14 mouse cellular contexts compared by ENCODE assay signal in the genomic region with DNA sequence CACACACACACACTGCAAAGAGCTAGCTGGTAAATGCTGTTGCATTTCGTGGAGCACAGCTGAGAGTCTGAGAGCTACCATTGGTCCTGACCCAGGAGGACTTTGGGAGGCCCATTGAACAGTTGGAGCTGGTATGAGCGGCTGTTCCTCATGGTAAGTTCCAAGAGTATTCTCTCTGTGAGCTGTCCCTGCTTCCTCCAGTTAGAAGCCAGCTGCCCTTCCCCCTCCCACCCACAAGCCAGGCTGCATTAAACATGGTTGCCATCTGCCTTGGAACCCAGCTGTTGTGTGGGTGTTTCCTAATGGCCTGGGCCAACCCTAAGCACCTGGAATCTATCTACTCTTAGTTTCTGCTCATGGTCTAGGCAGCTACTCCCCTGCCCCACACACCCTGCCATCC.
"Had no signal": no experiment of that assay in that cellular context is flagged by ENCODE, and none has a peak within 500 bp of the region (broad histone marks: within the 10 kb centered on the region; RNA-seq: fewer than 3 reads in every experiment).

No protein-coding gene starts in this region.

- H3K9me3 ChIP-seq: limb, embryonic 13.5 days; liver, embryonic 15.5 days; neural tube, embryonic 13.5 days had no signal

- H3K4me3 ChIP-seq: limb, embryonic 13.5 days; liver, embryonic 15.5 days; neural tube, embryonic 13.5 days had no signal

- H3K4me2 ChIP-seq: hindbrain, embryonic 14.5 days; limb, embryonic 13.5 days; liver, embryonic 15.5 days; neural tube, embryonic 13.5 days had no signal

- DNase-seq: kidney, adult 8-10 months; kidney, postnatal 36 days; left cerebral cortex, postnatal 4 days; lung, adult 2 months; lung, postnatal 36 days; midbrain, embryonic 14.5 days; thymus, postnatal 4 days had no signal

- H3K9ac ChIP-seq: hindbrain, embryonic 14.5 days; limb, embryonic 13.5 days; liver, embryonic 15.5 days; neural tube, embryonic 13.5 days had no signal

- H3K27ac ChIP-seq: hindbrain, embryonic 14.5 days; kidney, postnatal 0 days; limb, embryonic 13.5 days; liver, embryonic 15.5 days; neural tube, embryonic 13.5 days had no signal

- H3K36me3 ChIP-seq: limb, embryonic 13.5 days; liver, embryonic 15.5 days; neural tube, embryonic 13.5 days had no signal

- ATAC-seq: intestine, embryonic 16.5 days; lung, postnatal 0 days had no signal

- H3K27me3 ChIP-seq: limb, embryonic 13.5 days; liver, embryonic 15.5 days had no signal

- H3K4me1 ChIP-seq: limb, embryonic 13.5 days; liver, embryonic 15.5 days; neural tube, embryonic 13.5 days had no signal
